Mouse (Mus musculus): ENCODE data around the gene Jmjd4. TPM values are rescaled to one million over a fixed set of nuclear protein-coding genes. Genes with fewer than 3 reads are reported as not detected.

Gene Jmjd4
- total and polyA plus RNA-seq, 3 experiments: 14.5 to 18.1 TPM; not detected in 1

DNA sequence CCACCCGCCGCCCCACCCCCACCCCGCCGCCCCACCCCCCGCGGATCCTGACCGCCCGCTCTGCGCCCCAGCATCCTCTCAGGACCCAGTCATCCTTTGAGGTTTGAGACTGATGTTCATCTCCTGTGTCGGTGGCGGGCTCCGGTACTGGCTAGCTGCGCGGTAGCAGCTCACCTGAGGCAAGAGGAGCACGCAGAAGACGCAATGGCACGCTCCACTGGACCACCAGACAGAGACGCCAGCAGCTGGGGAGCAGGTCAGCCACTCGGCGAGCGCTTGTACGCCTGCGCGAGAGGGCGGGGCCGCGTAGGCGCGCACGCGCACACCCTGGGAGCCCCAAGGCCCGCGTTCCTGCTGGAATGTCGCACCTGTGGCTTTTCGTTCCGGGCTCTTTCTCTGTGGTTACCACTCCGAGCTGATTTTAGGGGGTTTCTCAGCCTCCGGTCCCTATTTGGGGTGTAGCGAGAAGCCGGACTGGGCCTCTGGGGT lies at the start of gene Jmjd4 (continued):
- TF ChIP-seq TAL1 (IDR thresholded peaks at IDR 0.05; ENCODE audit: low read length): no peak
- TF ChIP-seq CHD1 (IDR thresholded peaks at IDR 0.05; ENCODE audit: low read depth, low read length): no peak
- no peak for TF ChIP-seq SMC3 (IDR thresholded peaks at IDR 0.05; ENCODE audit: low read depth, low read length)

DNA sequence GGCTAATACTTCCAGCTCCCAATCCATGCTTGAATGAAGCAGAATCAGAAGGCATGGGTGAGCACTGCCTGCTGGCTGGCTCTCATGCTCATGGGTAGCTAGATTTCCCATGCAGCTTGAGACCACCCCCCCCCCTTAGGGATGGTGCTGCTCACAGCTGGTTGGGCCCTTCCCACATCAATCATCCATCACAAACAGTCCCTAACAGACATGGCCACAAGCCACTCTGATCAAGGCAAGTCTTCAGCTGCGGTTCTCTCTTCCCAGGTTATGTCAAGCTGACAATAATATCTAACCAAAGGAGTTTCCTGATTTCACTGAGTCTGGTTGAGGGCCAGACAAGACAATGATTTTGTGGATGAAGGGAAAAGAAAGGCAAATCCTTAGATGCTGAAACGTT lies 49.0 kb upstream of the Jmjd4 start:
- peaks cover 0 to 9% of the 10 kb centered on the region in 2 experiments; a peak in 2 of 4 replicates for H3K36me3 ChIP-seq (ENCODE audit: control insufficient read depth in 1 of 2, insufficient read depth in 2 of 2, low read length in 2 of 2)
- TF ChIP-seq E2F4 (IDR thresholded peaks at IDR 0.05; ENCODE audit: borderline replicate concordance, low read depth, low read length) (no peak), EP300 (IDR thresholded peaks at IDR 0.05; ENCODE audit: low read depth in 1 of 2, low read length in 2 of 2) (no peak), JUND (IDR thresholded peaks at IDR 0.05; ENCODE audit: low read depth, low read length) (no peak), MYB (IDR thresholded peaks at IDR 0.05; ENCODE audit: low read depth, low read length) (no peak), NELFE (IDR thresholded peaks at IDR 0.05; ENCODE audit: low read depth, low read length) (no peak), KAT2A (conservative IDR thresholded peaks at IDR 0.05; ENCODE audit: low read depth, low read length) (no peak), MAFK (IDR thresholded peaks at IDR 0.05; ENCODE audit: borderline replicate concordance, low read depth, low read length) (no peak), BHLHE40 (IDR thresholded peaks at IDR 0.05; ENCODE audit: borderline replicate concordance, low read depth, low read length) (no peak), POLR2AphosphoS5 (IDR thresholded peaks at IDR 0.05; ENCODE audit: borderline replicate concordance, low read depth, low read length) (no peak), HCFC1 (IDR thresholded peaks at IDR 0.05; ENCODE audit: low read depth, low read length) (no peak), CTCF (IDR thresholded peaks at IDR 0.05 in 2 of 3, conservative IDR thresholded peaks at IDR 0.05 in 1 of 3; ENCODE audit: control insufficient read depth in 1 of 3, insufficient read depth in 1 of 3, low read depth in 2 of 3, low read length in 3 of 3, poor library complexity in 1 of 3, severe bottlenecking in 1 of 3) (no peak), MYC (IDR thresholded peaks at IDR 0.05; ENCODE audit: low read depth, low read length) (no peak), CHD1 (IDR thresholded peaks at IDR 0.05; ENCODE audit: low read depth, low read length) (no peak), ZMIZ1 (IDR thresholded peaks at IDR 0.05; ENCODE audit: low read depth, low read length) (no peak), TAL1 (IDR thresholded peaks at IDR 0.05; ENCODE audit: low read length) (no peak), ELF1 (IDR thresholded peaks at IDR 0.05; ENCODE audit: low read depth, low read length) (no peak), GATA1 (IDR thresholded peaks at IDR 0.05; ENCODE audit: low read depth, low read length) (no peak), MAX (IDR thresholded peaks at IDR 0.05; ENCODE audit: low read length) (no peak), SMC3 (IDR thresholded peaks at IDR 0.05; ENCODE audit: low read depth, low read length) (no peak), RCOR1 (IDR thresholded peaks at IDR 0.05; ENCODE audit: low read depth, low read length) (no peak)
- no peaks in the 10 kb centered on the region for H3K27me3 ChIP-seq (ENCODE audit: control insufficient read depth in 1 of 2, insufficient read depth in 2 of 2, low read length in 2 of 2)
- no peak overlapping the region for H3K27ac ChIP-seq (ENCODE audit: control insufficient read depth, low read depth, low read length)
- no peaks in the 10 kb centered on the region for H3K9me3 ChIP-seq (replicated peaks; ENCODE audit: insufficient read depth, low read length)
- H3K79me2 ChIP-seq (ENCODE audit: control insufficient read depth, insufficient read depth, low read length, poor library complexity): peaks cover 2% of the 10 kb centered on the region; the same call in 1 of the 2 replicates
- H3K4me3 ChIP-seq (ENCODE audit: control insufficient read depth in 1 of 2, insufficient read depth in 1 of 2, low read depth in 2 of 2, low read length in 2 of 2): no peak overlapping the region
- DNase-seq (ENCODE audit: low read depth, low spot score): no peak
- H3K4me1 ChIP-seq (ENCODE audit: control insufficient read depth in 1 of 2, insufficient read depth in 2 of 2, low read length in 2 of 2): peaks cover 11 to 26% of the 10 kb centered on the region in 2 experiments; a peak in 3 of 4 replicates
- H3K9ac ChIP-seq (ENCODE audit: control insufficient read depth, low read depth, low read length, poor library complexity, severe bottlenecking): no peak overlapping the region
